Mouse (Mus musculus): ENCODE measurements around the gene Ap1g1.

Ap1g1 gene

DNA sequence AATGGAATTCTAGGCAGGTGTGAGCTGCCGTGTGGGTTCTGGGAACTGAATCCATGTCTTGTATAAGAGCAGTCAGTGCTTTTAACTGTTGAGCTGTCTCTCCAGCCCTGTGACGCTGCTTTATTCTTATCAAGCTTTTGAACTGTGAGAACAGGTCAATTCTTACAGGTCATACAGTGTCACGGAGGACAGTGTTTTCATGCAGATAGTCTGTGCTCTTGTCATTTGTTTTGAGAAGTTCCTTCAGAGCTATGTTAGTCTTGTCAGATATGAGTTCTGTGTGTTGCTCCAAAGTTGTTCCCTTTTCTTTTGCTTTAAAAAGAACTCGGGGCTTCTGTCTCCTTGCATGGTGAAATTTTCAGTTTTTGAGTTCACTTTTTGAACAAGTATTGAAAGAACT, 2.2 kb downstream of the Ap1g1 start:
- no peak for DNase-seq (ENCODE audit: low read depth, low spot score)

GRCm38 (mm10) chr8:109790938-109791337, 12.6 kb downstream of the Ap1g1 start:
- DNase-seq (ENCODE audit: low read depth, low spot score) = no peak

DNA sequence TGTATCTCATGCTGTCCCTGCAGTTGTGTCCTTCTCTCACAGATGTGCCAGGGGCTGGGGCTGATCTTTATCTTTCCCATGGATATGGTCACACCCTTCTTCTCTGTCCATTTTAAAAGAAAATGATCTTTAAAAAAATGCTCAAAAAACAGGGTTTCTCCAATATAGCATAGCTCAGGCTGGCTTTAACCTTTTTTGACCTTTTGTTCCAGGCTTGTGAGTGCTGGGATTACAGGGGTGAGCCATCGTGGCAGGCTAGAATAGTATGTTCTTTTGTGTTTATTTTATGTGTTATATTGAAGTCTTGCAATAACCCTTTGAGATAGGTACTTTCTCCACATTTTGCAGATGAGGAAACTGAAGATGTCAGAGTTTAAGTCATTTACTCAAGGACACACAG, 16.8 kb downstream of the Ap1g1 start:
- no peak for DNase-seq (ENCODE audit: low read depth, low spot score)

DNA sequence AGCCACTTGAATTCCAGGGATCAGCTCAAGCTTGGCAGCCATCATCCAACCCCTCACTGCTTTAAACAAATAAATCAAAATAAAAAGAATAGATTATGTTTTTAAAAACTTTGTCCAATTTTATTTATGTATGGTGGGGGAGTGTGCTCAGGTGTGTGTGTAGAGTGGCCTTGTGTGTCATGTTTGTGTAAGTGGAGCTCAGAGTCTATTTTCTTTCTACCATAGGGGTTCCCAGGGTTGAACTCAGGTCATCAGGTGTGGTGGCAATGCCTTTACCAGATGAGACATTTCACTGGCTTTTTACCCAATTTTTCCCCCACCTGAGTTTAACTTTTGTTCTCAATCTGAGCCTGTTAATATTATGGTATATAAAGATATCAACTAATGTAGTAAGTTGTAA, 20.4 kb downstream of the Ap1g1 start:
- no peak for DNase-seq (ENCODE audit: low read depth, low spot score)

GRCm38 (mm10) chr8:109799245-109799644, 20.9 kb downstream of the Ap1g1 start:
- no peak for DNase-seq (ENCODE audit: low read depth, low spot score)

- DNase-seq (ENCODE audit: low read depth, low spot score) = peak; percentile 10
Observed at GRCm38 (mm10) chr8:109800325-109800724, 22.0 kb downstream of the Ap1g1 start.

DNA sequence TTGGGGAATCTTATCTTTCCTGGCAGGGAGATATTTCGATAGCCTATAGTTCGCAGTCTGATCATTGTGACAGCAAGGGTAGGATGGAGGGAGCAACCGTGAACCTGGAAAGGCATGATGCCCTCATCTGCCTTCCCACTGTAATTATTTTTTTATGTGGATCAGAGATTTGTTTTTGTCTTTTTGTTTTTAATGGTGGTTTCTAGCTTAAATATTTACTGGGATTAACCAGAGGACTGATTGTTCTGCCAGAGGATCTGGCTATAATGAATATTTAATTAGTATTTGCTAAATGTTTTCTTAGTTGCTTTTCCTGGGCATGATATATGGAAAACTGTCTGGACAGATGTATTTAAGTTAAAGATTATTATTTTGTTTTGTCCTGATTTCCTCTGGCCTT, 24.9 kb downstream of the Ap1g1 start:
- no peak for DNase-seq (ENCODE audit: low read depth, low spot score)

GRCm38 (mm10) chr8:109803801-109804200, 25.4 kb downstream of the Ap1g1 start:
- no peak for DNase-seq (ENCODE audit: low read depth, low spot score)

DNA sequence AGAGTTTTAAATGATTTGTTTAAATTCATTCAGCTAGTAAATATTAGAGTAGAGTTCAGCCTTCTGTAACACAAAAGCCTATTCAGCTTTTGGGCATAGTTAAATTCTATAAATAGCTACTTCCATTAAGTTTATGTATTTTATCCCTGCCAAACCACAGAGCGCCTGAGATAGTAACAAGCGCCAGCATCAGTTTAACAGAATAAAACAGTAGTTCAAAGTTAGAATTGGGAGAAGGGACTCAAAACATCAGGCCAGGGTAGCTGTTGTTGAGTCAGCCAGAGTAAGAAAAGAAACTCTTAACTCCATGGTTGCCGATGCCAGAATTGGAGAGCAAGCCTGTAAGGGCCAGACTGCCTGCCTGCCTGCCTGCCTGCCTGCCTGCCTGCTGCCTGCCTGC, 28.2 kb downstream of the Ap1g1 start:
- no peak for DNase-seq (ENCODE audit: low read depth, low spot score)

GRCm38 (mm10) chr8:109807401-109808119, 29.2 kb downstream of the Ap1g1 start:
- DNase-seq (ENCODE audit: low read depth, low spot score) = no peak

DNA sequence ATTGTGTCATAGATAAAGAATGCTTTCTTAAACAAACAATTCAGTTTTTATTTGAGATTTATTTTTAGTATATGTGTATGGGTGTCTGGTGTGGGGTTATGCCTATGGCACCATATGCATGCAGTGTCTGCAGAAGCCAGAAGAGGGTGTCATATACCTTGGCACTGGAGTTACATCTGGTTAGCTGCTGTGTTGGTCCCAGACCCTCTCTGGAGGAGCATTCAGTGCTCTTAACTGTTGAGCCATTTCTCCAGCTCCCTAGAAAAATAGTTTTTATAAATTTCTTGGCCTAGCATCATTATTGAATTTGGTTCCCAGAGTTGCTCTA, 29.7 kb downstream of the Ap1g1 start:
- peak; percentile 18 for DNase-seq (ENCODE audit: low read depth, low spot score)

DNA sequence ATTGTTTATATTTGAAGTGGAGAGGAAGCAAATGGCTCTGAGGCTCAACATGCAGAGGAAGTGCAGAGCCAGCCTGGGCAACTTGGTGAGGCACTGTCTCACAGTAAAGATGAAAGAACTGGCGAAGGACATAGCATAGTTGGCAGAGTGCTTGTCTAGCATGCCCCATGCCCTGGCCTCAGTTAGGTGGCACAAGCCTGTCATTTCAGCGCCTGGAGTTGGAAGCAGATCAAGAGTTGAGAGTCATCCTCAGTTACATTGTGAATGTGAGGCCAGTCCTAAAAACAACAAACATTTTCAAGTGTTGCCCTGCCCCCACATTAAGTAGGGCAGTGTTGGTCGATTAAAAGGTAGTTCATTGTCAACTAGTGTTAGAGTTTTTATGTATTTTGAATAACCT, 32.1 kb downstream of the Ap1g1 start:
- no peak for DNase-seq (ENCODE audit: low read depth, low spot score)

DNA sequence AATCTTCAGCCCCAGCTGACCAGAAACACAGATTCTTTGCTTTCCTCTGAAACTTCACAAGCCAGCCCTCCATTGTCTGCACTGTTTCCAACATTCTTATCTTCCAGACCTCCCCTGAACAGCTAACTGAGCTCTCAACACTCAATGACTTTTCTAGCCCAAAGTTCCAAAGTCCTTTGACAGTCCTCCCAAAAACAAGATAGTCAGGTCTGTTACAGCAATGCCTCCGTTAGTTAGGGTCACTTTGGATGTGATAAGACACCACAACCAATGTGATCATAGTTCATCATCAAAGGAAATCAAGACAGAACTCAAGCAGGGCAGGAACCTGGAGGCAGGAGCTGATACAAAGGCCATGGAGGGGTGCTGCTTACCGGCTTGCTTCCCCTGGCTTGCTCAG, 36.9 kb downstream of the Ap1g1 start:
- DNase-seq (ENCODE audit: low read depth, low spot score) = no peak

GRCm38 (mm10) chr8:109817933-109818332, 39.6 kb downstream of the Ap1g1 start:
- no peak for DNase-seq (ENCODE audit: low read depth, low spot score)

- no peak for DNase-seq (ENCODE audit: low read depth, low spot score)
Observed at GRCm38 (mm10) chr8:109823561-109823960, 45.2 kb downstream of the Ap1g1 start.

DNA sequence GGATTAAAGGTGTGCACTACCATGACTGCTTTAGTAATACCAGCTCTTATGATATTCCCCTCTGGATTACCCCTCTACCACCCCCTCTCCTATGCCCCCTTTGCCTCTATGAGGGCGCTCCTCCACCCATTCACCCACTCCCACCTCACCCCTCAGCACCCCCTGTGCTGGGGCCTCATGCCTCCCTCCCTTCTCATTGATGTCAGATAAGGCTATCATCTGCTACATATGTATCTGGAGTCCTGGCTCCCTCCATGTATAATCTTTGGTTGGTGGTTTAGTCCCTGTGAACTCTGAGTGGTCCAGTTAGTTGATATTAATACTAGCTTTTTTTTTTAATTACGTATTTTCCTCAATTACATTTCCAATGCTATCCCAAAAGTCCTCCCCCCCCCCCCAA, 61.5 kb downstream of the Ap1g1 start:
- DNase-seq (ENCODE audit: low read depth, low spot score) = no peak

DNA sequence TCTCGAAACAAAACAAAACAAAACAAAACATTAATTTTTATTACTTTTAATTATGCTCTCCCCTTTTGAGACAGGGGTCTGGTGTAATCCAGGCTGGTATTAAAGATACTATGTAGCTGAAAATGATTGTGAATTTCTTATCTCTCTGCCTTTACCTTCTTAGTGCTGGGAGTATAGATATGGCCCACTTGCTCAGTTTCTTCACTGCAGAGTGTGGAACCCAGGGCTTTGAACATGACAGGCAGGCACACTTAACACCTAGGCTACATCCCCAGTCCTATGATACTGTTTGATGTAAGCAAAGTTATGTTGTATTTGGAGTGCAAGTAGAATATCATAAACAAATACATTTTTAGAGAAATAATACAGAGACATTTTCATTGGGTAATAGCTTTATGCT, 64.1 kb downstream of the Ap1g1 start:
- DNase-seq (ENCODE audit: low read depth, low spot score) = no peak

GRCm38 (mm10) chr8:109847866-109848265, 69.5 kb downstream of the Ap1g1 start:
- no peak for DNase-seq (ENCODE audit: low read depth, low spot score)

DNA sequence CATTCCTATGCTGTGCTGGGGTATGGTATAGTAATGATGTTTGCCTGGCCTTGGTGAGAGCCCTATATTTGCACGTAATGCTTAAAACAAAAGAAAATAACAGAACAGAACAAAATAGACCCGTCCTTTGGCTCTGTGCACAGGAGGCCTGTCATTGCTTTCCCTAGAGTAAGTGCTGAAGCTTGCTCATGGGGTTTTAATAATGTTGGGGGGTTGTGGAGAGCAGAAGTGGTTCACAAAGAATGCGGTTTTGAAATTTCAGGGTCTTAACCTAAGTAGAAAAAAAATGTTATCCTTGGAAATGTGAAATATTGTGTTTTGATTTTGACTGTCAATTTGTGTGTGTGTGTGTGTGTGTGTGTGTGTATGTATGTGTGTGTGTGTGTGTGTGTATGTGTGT, 70.6 kb downstream of the Ap1g1 start:
- no peak for DNase-seq (ENCODE audit: low read depth, low spot score)

GRCm38 (mm10) chr8:109853423-109853822, 75.1 kb downstream of the Ap1g1 start:
- peak; percentile 81 for DNase-seq (ENCODE audit: low read depth, low spot score)

GRCm38 (mm10) chr8:109854522-109854921, 76.2 kb downstream of the Ap1g1 start:
- no peak for DNase-seq (ENCODE audit: low read depth, low spot score)

GRCm38 (mm10) chr8:109855451-109855850, 77.1 kb downstream of the Ap1g1 start:
- no peak for DNase-seq (ENCODE audit: low read depth, low spot score)

- DNase-seq (ENCODE audit: low read depth, low spot score) = no peak
Observed at GRCm38 (mm10) chr8:109863398-109863797, 85.0 kb downstream of the Ap1g1 start.

- no peak for DNase-seq (ENCODE audit: low read depth, low spot score)
Observed at GRCm38 (mm10) chr8:109864798-109865197, 86.4 kb downstream of the Ap1g1 start.
